Mouse (Mus musculus) ovary, postnatal 14 days (tissue): ENCODE data around the gene Irf4.

ENCODE experiments used
- DNase-seq: peaks from one replicate; pipeline ENCODE4 v3.0.0; 2022; ENCODE audit warnings: low spot score

Gene Irf4

GRCm38 (mm10) chr13:30749021-30749556, at the start of gene Irf4:
Irf4 (plus strand) TSS chr13:30749226.
- DNase-seq = no peak

- DNase-seq = no peak
Measured at GRCm38 (mm10) chr13:30702695-30703094, 46.3 kb upstream of the Irf4 start.

GRCm38 (mm10) chr13:30704246-30705095, 44.6 kb upstream of the Irf4 start:
- DNase-seq = no peak

GRCm38 (mm10) chr13:30711066-30711465, 38.0 kb upstream of the Irf4 start:
- no peak for DNase-seq

GRCm38 (mm10) chr13:30711711-30712110, 37.3 kb upstream of the Irf4 start:
- no peak for DNase-seq

GRCm38 (mm10) chr13:30712280-30712679, 36.7 kb upstream of the Irf4 start:
- no peak for DNase-seq

- no peak for DNase-seq
Measured at GRCm38 (mm10) chr13:30713621-30714020, 35.4 kb upstream of the Irf4 start.

GRCm38 (mm10) chr13:30714552-30714951, 34.5 kb upstream of the Irf4 start:
- no peak for DNase-seq

GRCm38 (mm10) chr13:30715060-30715459, 34.0 kb upstream of the Irf4 start:
- no peak for DNase-seq

- DNase-seq = no peak
Measured at GRCm38 (mm10) chr13:30715573-30715972, 33.5 kb upstream of the Irf4 start.

GRCm38 (mm10) chr13:30716611-30717010, 32.4 kb upstream of the Irf4 start:
- no peak for DNase-seq

- no peak for DNase-seq
Measured at GRCm38 (mm10) chr13:30722601-30723000, 26.4 kb upstream of the Irf4 start.

- DNase-seq = no peak
Measured at GRCm38 (mm10) chr13:30723258-30723657, 25.8 kb upstream of the Irf4 start.

- no peak for DNase-seq
Measured at GRCm38 (mm10) chr13:30723858-30724257, 25.2 kb upstream of the Irf4 start.

GRCm38 (mm10) chr13:30724691-30725271, 24.2 kb upstream of the Irf4 start:
- DNase-seq = no peak

GRCm38 (mm10) chr13:30726879-30727278, 22.1 kb upstream of the Irf4 start:
- DNase-seq = no peak

- DNase-seq = no peak
Measured at GRCm38 (mm10) chr13:30728155-30728554, 20.9 kb upstream of the Irf4 start.

- no peak for DNase-seq
Measured at GRCm38 (mm10) chr13:30729245-30729644, 19.8 kb upstream of the Irf4 start.

GRCm38 (mm10) chr13:30730104-30730793, 18.8 kb upstream of the Irf4 start:
- DNase-seq = no peak

GRCm38 (mm10) chr13:30732709-30733445, 16.1 kb upstream of the Irf4 start:
- DNase-seq = no peak

GRCm38 (mm10) chr13:30736721-30737120, 12.3 kb upstream of the Irf4 start:
- no peak for DNase-seq

- DNase-seq = no peak
Measured at GRCm38 (mm10) chr13:30737257-30737656, 11.8 kb upstream of the Irf4 start.
